Mouse (Mus musculus): Measurements from ENCODE around the gene 1700037H04Rik. TPM values are rescaled to one million over a fixed set of nuclear protein-coding genes. Genes with fewer than 3 reads are reported as not detected.

Gene 1700037H04Rik
- 84.6 and 88.9 TPM in 2 replicates for polyA plus RNA-seq (2014; fragmentation: Nextera tagmentation; extraction: Ambion mirVana)

DNA sequence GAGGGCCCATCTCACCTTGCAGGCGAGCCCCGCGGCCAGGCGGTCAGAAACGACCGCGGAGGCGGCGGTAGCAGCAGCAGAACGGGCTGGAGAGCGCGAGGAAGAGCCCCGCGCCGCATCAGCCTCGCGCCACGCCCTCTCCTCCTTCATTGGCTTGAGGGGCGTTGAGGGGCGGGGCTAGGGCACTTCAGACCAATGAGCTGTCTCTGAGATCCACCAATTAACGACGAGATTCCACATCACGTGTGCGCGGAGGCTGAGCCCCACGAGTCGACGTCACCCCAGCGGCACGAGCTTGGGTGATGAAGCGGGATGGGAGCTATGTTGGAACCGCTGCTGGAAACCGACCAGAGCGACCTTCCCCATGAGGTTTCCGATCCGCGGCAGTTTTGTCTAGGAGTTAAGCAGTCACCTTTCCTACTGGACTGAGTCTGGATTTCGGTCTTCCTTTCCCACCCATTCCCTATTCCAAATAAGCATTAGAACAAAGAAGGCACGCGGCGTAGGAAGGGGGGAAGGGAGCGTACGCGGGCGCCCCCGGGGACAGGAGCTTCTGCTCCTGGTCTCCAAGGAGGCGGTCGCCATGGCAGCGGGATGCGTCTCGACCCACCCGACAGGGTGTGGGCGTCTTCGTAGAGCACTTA is at the start of gene 1700037H04Rik:
TSS of gene 1700037H04Rik (minus strand) at position 144 of the 644 bp plus-strand sequence.
- Histone ChIP-seq H3K4me2 (replicated peaks; ENCODE audit: low read depth, low read length) (peak within 1 kb of the TSS; percentile 94), H3K4me1 (ENCODE audit: control insufficient read depth, insufficient read depth, low read length) (peaks cover 10% of the 10 kb centered on the region), H3K27me3 (ENCODE audit: control insufficient read depth, insufficient read depth, low read length) (no peaks in the 10 kb centered on the region), H3K27ac (ENCODE audit: low read length) (peak within 1 kb of the TSS; percentile 87), H3K9ac (replicated peaks; ENCODE audit: low read depth, low read length) (peak within 1 kb of the TSS; percentile 69), H3K4me3 (ENCODE audit: low read depth, low read length) (peak within 1 kb of the TSS; percentile 77), H3K36me3 (ENCODE audit: control insufficient read depth, insufficient read depth, low read length) (no peaks in the 10 kb centered on the region), H3K9me3 (ENCODE audit: control insufficient read depth, low read depth, low read length) (no peaks in the 10 kb centered on the region)
- peak; percentile 97 for ATAC-seq (ENCODE audit: insufficient number of reproducible peaks, insufficient read depth, low FRiP score, low read depth)
- under 1% methylated on average over 54 of the region's 54 CpGs for WGBS

- Histone ChIP-seq H3K4me3 (ENCODE audit: low read depth, low read length) (peak overlapping the region; percentile 55; the same call in 1 of the 2 replicates), H3K9me3 (ENCODE audit: control insufficient read depth, low read depth, low read length) (no peaks in the 10 kb centered on the region), H3K4me1 (ENCODE audit: control insufficient read depth, insufficient read depth, low read length) (peaks cover 24% of the 10 kb centered on the region), H3K27me3 (ENCODE audit: control insufficient read depth, insufficient read depth, low read length) (no peaks in the 10 kb centered on the region), H3K4me2 (replicated peaks; ENCODE audit: low read depth, low read length) (peak overlapping the region; percentile 57), H3K36me3 (ENCODE audit: control insufficient read depth, insufficient read depth, low read length) (peaks cover 3% of the 10 kb centered on the region; the same call in 1 of the 2 replicates), H3K9ac (replicated peaks; ENCODE audit: low read depth, low read length) (peak overlapping the region; percentile 4; the same call in 1 of the 2 replicates), H3K27ac (ENCODE audit: low read length) (peak overlapping the region; percentile 86)
- 0 out of 2 replicates have a peak, but pooled peaks have one; percentile 0 for ATAC-seq (ENCODE audit: insufficient number of reproducible peaks, insufficient read depth, low FRiP score, low read depth)
- 73% methylated on average over 4 of the region's 4 CpGs for WGBS
Measured at GRCm38 (mm10) chr2:131209125-131209795, 49.4 kb upstream of the 1700037H04Rik start.

DNA sequence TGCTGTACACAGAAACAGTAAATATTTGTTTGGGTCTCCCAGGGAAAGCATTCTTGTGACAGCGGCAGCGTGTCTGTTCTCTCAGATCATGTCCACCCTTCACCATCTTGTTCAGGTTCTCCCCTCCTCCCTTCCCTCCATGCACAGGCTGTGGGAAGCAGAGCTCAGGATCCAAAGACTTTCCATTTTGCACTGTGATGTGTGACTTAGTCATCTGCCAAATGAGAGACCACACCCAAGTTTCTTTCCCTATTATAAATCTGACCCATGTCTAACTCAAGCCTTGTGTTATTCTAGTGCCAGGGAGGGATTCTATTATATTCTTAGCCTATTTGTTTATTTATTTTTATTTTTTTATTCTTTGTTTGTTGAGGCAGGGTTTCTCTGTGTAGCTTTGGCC is 48.5 kb upstream of the 1700037H04Rik start:
- Histone ChIP-seq H3K27ac (ENCODE audit: low read length) (no peak overlapping the region), H3K4me2 (replicated peaks; ENCODE audit: low read depth, low read length) (no peak overlapping the region), H3K9me3 (ENCODE audit: control insufficient read depth, low read depth, low read length) (no peaks in the 10 kb centered on the region), H3K4me3 (ENCODE audit: low read depth, low read length) (no peak overlapping the region), H3K4me1 (ENCODE audit: control insufficient read depth, insufficient read depth, low read length) (peaks cover 24% of the 10 kb centered on the region), H3K27me3 (ENCODE audit: control insufficient read depth, insufficient read depth, low read length) (no peaks in the 10 kb centered on the region), H3K9ac (replicated peaks; ENCODE audit: low read depth, low read length) (no peak overlapping the region), H3K36me3 (ENCODE audit: control insufficient read depth, insufficient read depth, low read length) (peaks cover 3% of the 10 kb centered on the region; the same call in 1 of the 2 replicates)
- no peak for ATAC-seq (ENCODE audit: insufficient number of reproducible peaks, insufficient read depth, low FRiP score, low read depth)
- 71% methylated on average over 2 of the region's 2 CpGs for WGBS

- Histone ChIP-seq H3K36me3 (ENCODE audit: control insufficient read depth, insufficient read depth, low read length) (no peaks in the 10 kb centered on the region), H3K9ac (replicated peaks; ENCODE audit: low read depth, low read length) (no peak within 1 kb of the TSS), H3K27ac (ENCODE audit: low read length) (no peak within 1 kb of the TSS), H3K4me3 (ENCODE audit: low read depth, low read length) (no peak within 1 kb of the TSS), H3K4me2 (replicated peaks; ENCODE audit: low read depth, low read length) (no peak within 1 kb of the TSS), H3K9me3 (ENCODE audit: control insufficient read depth, low read depth, low read length) (no peaks in the 10 kb centered on the region), H3K27me3 (ENCODE audit: control insufficient read depth, insufficient read depth, low read length) (no peaks in the 10 kb centered on the region), H3K4me1 (ENCODE audit: control insufficient read depth, insufficient read depth, low read length) (peaks cover 24% of the 10 kb centered on the region)
- ATAC-seq (ENCODE audit: insufficient number of reproducible peaks, insufficient read depth, low FRiP score, low read depth): no peak
- 80% methylated on average over 4 of the region's 4 CpGs for WGBS
Measured at GRCm38 (mm10) chr2:131206778-131207177, 46.9 kb upstream of the 1700037H04Rik start, which contains the start of gene Ap5s1. Gene Ap5s1 (plus strand): TSS chr2:131207078.

- Histone ChIP-seq H3K9me3 (ENCODE audit: control insufficient read depth, low read depth, low read length) (no peaks in the 10 kb centered on the region), H3K27me3 (ENCODE audit: control insufficient read depth, insufficient read depth, low read length) (no peaks in the 10 kb centered on the region), H3K4me3 (ENCODE audit: low read depth, low read length) (no peak overlapping the region), H3K4me1 (ENCODE audit: control insufficient read depth, insufficient read depth, low read length) (peaks cover 18% of the 10 kb centered on the region), H3K4me2 (replicated peaks; ENCODE audit: low read depth, low read length) (no peak overlapping the region), H3K27ac (ENCODE audit: low read length) (no peak overlapping the region), H3K9ac (replicated peaks; ENCODE audit: low read depth, low read length) (no peak overlapping the region), H3K36me3 (ENCODE audit: control insufficient read depth, insufficient read depth, low read length) (no peaks in the 10 kb centered on the region)
- WGBS: 80% methylated on average over 8 of the region's 8 CpGs
- ATAC-seq (ENCODE audit: insufficient number of reproducible peaks, insufficient read depth, low FRiP score, low read depth): no peak
Measured at GRCm38 (mm10) chr2:131205521-131206182, 45.8 kb upstream of the 1700037H04Rik start.

- H3K4me1 ChIP-seq (ENCODE audit: control insufficient read depth, insufficient read depth, low read length): peaks cover 16% of the 10 kb centered on the region
- H3K27ac ChIP-seq (ENCODE audit: low read length): peak overlapping the region; percentile 94
- H3K27me3 ChIP-seq (ENCODE audit: control insufficient read depth, insufficient read depth, low read length): no peaks in the 10 kb centered on the region
- no peak overlapping the region for H3K4me3 ChIP-seq (ENCODE audit: low read depth, low read length)
- H3K9ac ChIP-seq (replicated peaks; ENCODE audit: low read depth, low read length): no peak overlapping the region
- H3K9me3 ChIP-seq (ENCODE audit: control insufficient read depth, low read depth, low read length): no peaks in the 10 kb centered on the region
- peak overlapping the region; percentile 21 for H3K4me2 ChIP-seq (replicated peaks; ENCODE audit: low read depth, low read length)
- ATAC-seq (ENCODE audit: insufficient number of reproducible peaks, insufficient read depth, low FRiP score, low read depth): peak; percentile 87
- no peaks in the 10 kb centered on the region for H3K36me3 ChIP-seq (ENCODE audit: control insufficient read depth, insufficient read depth, low read length)
- 14% methylated on average over 7 of the region's 7 CpGs for WGBS
Measured at GRCm38 (mm10) chr2:131204410-131204981, 44.6 kb upstream of the 1700037H04Rik start.

- ATAC-seq (ENCODE audit: insufficient number of reproducible peaks, insufficient read depth, low FRiP score, low read depth): peak; percentile 39
- no peak overlapping the region for H3K4me3 ChIP-seq (ENCODE audit: low read depth, low read length)
- no peaks in the 10 kb centered on the region for H3K9me3 ChIP-seq (ENCODE audit: control insufficient read depth, low read depth, low read length)
- no peaks in the 10 kb centered on the region for H3K27me3 ChIP-seq (ENCODE audit: control insufficient read depth, insufficient read depth, low read length)
- no peak overlapping the region for H3K4me2 ChIP-seq (replicated peaks; ENCODE audit: low read depth, low read length)
- H3K36me3 ChIP-seq (ENCODE audit: control insufficient read depth, insufficient read depth, low read length): no peaks in the 10 kb centered on the region; the same call in 1 of the 2 replicates
- peak overlapping the region; percentile 94 for H3K27ac ChIP-seq (ENCODE audit: low read length)
- peaks cover 12% of the 10 kb centered on the region for H3K4me1 ChIP-seq (ENCODE audit: control insufficient read depth, insufficient read depth, low read length)
- H3K9ac ChIP-seq (replicated peaks; ENCODE audit: low read depth, low read length): no peak overlapping the region
- 69% methylated on average over 6 of the region's 6 CpGs for WGBS
Measured at GRCm38 (mm10) chr2:131203816-131204409, 44.0 kb upstream of the 1700037H04Rik start.

DNA sequence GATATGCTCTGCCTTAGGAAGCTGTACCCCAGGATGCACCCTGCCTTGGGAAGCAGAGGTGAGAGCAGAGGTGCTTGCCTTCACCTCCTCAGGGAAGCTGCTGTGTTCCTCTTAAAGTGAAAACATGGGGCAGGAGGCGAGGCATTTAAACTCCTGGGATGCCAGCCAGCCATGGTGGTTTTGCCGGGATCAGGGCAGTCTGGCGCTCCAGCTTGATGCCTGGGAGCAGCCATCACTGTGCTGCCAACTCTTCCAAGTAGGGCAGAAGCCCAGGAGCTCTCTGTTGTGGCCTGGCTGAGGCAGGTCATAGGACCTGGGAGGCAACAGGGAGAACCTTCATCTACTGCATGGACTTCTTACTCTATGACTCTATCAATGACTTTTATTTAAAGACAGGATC is 41.4 kb upstream of the 1700037H04Rik start:
- 90% methylated on average over 3 of the region's 3 CpGs for WGBS
- no peak overlapping the region for H3K4me2 ChIP-seq (replicated peaks; ENCODE audit: low read depth, low read length)
- H3K27me3 ChIP-seq (ENCODE audit: control insufficient read depth, insufficient read depth, low read length): no peaks in the 10 kb centered on the region
- H3K9ac ChIP-seq (replicated peaks; ENCODE audit: low read depth, low read length): no peak overlapping the region
- peaks cover 16% of the 10 kb centered on the region; the same call in 1 of the 2 replicates for H3K36me3 ChIP-seq (ENCODE audit: control insufficient read depth, insufficient read depth, low read length)
- H3K27ac ChIP-seq (ENCODE audit: low read length): no peak overlapping the region
- H3K9me3 ChIP-seq (ENCODE audit: control insufficient read depth, low read depth, low read length): no peaks in the 10 kb centered on the region
- H3K4me1 ChIP-seq (ENCODE audit: control insufficient read depth, insufficient read depth, low read length): peaks cover 12% of the 10 kb centered on the region
- H3K4me3 ChIP-seq (ENCODE audit: low read depth, low read length): no peak overlapping the region
- no peak for ATAC-seq (ENCODE audit: insufficient number of reproducible peaks, insufficient read depth, low FRiP score, low read depth)

All from stomach, embryonic 14.5 days (tissue).